Mouse (Mus musculus): ENCODE results near the gene Popdc2. TPM values are rescaled to one million over a fixed set of nuclear protein-coding genes. Genes with fewer than 3 reads are reported as not detected.

Gene Popdc2
- total RNA-seq (2014; rRNA removed; ENCODE audit: low replicate concordance) (982 and 1,104 TPM in 2 replicates), polyA plus RNA-seq (2015; fragmentation: Nextera tagmentation; extraction: Ambion mirVana) (564 and 675 TPM in 2 replicates)

GRCm38 (mm10) chr16:38361933-38362332, at the start of gene Popdc2:
Gene Popdc2 (plus strand): TSS chr16:38362209.
- peak; percentile 96 for DNase-seq (ENCODE audit: low spot score)
- no peaks in the 10 kb centered on the region for H3K9me3 ChIP-seq (replicated peaks; ENCODE audit: control insufficient read depth, low read length)
- peaks cover 25% of the 10 kb centered on the region for H3K4me1 ChIP-seq (ENCODE audit: control insufficient read depth, insufficient read depth)
- H3K27ac ChIP-seq (ENCODE audit: low read depth), result peak within 1 kb of the TSS; percentile 99
- H3K9ac ChIP-seq (replicated peaks; ENCODE audit: low read depth, low read length), result peak within 1 kb of the TSS; percentile 93
- H3K36me3 ChIP-seq (replicated peaks; ENCODE audit: control insufficient read depth, insufficient read depth, low read length), result peaks cover 10% of the 10 kb centered on the region
- peak within 1 kb of the TSS; percentile 77 for H3K4me3 ChIP-seq (ENCODE audit: low read depth, low read length)
- peak; percentile 89 for ATAC-seq (ENCODE audit: insufficient read depth, low read depth)
- peak within 1 kb of the TSS; percentile 72 for H3K4me2 ChIP-seq (ENCODE audit: low read depth, low read length)
- TF ChIP-seq EP300 (IDR thresholded peaks at IDR 0.05; ENCODE audit: low read depth), result peak; percentile 100
- TF ChIP-seq CTCF (IDR thresholded peaks at IDR 0.05; ENCODE audit: low read depth), result peak; percentile 11; the same call in 1 of the 2 replicates
- 9% methylated on average over 10 of the region's 10 CpGs for WGBS
- H3K27me3 ChIP-seq (ENCODE audit: control insufficient read depth, insufficient read depth, low read length), result no peaks in the 10 kb centered on the region

DNA sequence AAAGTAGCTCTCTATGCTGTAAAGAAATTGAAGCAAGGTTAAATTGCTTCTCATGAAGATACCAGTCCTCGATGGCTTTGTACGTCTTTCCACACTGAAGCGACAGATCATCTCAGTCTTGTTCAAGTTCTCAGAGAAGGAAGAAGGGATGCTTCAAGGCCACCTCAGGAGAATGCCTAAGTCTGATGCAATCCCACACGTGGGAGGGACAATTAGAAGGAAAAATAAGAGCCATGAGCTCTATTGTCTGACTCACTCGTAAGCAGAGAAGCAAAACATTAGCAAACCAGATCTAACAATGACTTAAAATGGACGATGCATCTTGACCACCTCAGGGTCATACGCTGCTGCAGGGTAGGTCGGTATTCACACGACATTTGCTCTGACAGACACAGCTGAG, 43.5 kb upstream of the Popdc2 start:
- no peak for ATAC-seq (ENCODE audit: insufficient read depth, low read depth)
- 71% methylated on average over 9 of the region's 9 CpGs for WGBS
- H3K4me3 ChIP-seq (ENCODE audit: low read depth, low read length), result no peak overlapping the region
- H3K4me2 ChIP-seq (ENCODE audit: low read depth, low read length), result no peak overlapping the region
- no peak overlapping the region for H3K9ac ChIP-seq (replicated peaks; ENCODE audit: low read depth, low read length)
- H3K9me3 ChIP-seq (replicated peaks; ENCODE audit: control insufficient read depth, low read length), result no peaks in the 10 kb centered on the region
- no peak for DNase-seq (ENCODE audit: low spot score)
- H3K4me1 ChIP-seq (ENCODE audit: control insufficient read depth, insufficient read depth), result no peaks in the 10 kb centered on the region
- TF ChIP-seq EP300 (IDR thresholded peaks at IDR 0.05; ENCODE audit: low read depth) (no peak), CTCF (IDR thresholded peaks at IDR 0.05; ENCODE audit: low read depth) (no peak)
- H3K27ac ChIP-seq (ENCODE audit: low read depth), result no peak overlapping the region
- no peaks in the 10 kb centered on the region for H3K27me3 ChIP-seq (ENCODE audit: control insufficient read depth, insufficient read depth, low read length)
- H3K36me3 ChIP-seq (replicated peaks; ENCODE audit: control insufficient read depth, insufficient read depth, low read length), result no peaks in the 10 kb centered on the region

DNA sequence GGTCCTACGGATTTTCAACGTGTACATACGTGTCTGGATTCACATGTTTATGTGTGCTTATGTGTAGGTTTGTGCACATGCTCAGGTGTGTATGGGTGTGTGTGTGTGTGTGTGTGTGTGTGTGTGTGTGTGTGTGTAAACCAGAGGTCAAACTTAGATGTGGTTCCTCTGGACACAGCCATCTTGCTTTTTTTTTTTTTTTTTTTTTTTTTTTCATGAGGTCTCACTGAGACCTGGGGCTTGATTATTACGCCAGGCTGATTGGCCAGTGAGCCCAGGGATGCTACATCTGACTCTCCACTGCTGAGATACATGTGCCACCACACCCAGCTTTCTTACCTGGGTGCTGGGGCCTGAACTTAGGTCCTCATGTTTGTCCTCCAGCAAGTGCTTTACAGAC, 42.9 kb upstream of the Popdc2 start:
- Histone ChIP-seq H3K36me3 (replicated peaks; ENCODE audit: control insufficient read depth, insufficient read depth, low read length) (no peaks in the 10 kb centered on the region), H3K27ac (ENCODE audit: low read depth) (no peak overlapping the region), H3K4me2 (ENCODE audit: low read depth, low read length) (no peak overlapping the region), H3K27me3 (ENCODE audit: control insufficient read depth, insufficient read depth, low read length) (no peaks in the 10 kb centered on the region), H3K4me3 (ENCODE audit: low read depth, low read length) (no peak overlapping the region), H3K4me1 (ENCODE audit: control insufficient read depth, insufficient read depth) (no peaks in the 10 kb centered on the region), H3K9me3 (replicated peaks; ENCODE audit: control insufficient read depth, low read length) (no peaks in the 10 kb centered on the region), H3K9ac (replicated peaks; ENCODE audit: low read depth, low read length) (no peak overlapping the region)
- ATAC-seq (ENCODE audit: insufficient read depth, low read depth), result no peak
- TF ChIP-seq CTCF (IDR thresholded peaks at IDR 0.05; ENCODE audit: low read depth) (no peak), EP300 (IDR thresholded peaks at IDR 0.05; ENCODE audit: low read depth) (no peak)
- 90% methylated on average over 4 of the region's 4 CpGs for WGBS
- DNase-seq (ENCODE audit: low spot score), result no peak

GRCm38 (mm10) chr16:38321452-38321935, 40.5 kb upstream of the Popdc2 start:
- ATAC-seq (ENCODE audit: insufficient read depth, low read depth) (no peak), DNase-seq (ENCODE audit: low spot score) (no peak)
- Histone ChIP-seq H3K4me3 (ENCODE audit: low read depth, low read length) (no peak overlapping the region), H3K27me3 (ENCODE audit: control insufficient read depth, insufficient read depth, low read length) (no peaks in the 10 kb centered on the region), H3K36me3 (replicated peaks; ENCODE audit: control insufficient read depth, insufficient read depth, low read length) (no peaks in the 10 kb centered on the region), H3K27ac (ENCODE audit: low read depth) (no peak overlapping the region), H3K9ac (replicated peaks; ENCODE audit: low read depth, low read length) (no peak overlapping the region), H3K4me1 (ENCODE audit: control insufficient read depth, insufficient read depth) (no peaks in the 10 kb centered on the region), H3K4me2 (ENCODE audit: low read depth, low read length) (peak overlapping the region; percentile 30; the same call in 1 of the 2 replicates), H3K9me3 (replicated peaks; ENCODE audit: control insufficient read depth, low read length) (no peaks in the 10 kb centered on the region)
- TF ChIP-seq CTCF (IDR thresholded peaks at IDR 0.05; ENCODE audit: low read depth), result peak; percentile 64
- no peak for TF ChIP-seq EP300 (IDR thresholded peaks at IDR 0.05; ENCODE audit: low read depth)
- WGBS, result 26% methylated on average over 17 of the region's 17 CpGs

- WGBS, result 83% methylated on average over 15 of the region's 15 CpGs
- TF ChIP-seq EP300 (IDR thresholded peaks at IDR 0.05; ENCODE audit: low read depth), result no peak
- TF ChIP-seq CTCF (IDR thresholded peaks at IDR 0.05; ENCODE audit: low read depth), result no peak
Observed at GRCm38 (mm10) chr16:38324311-38324710, 37.7 kb upstream of the Popdc2 start.

More at GRCm38 (mm10) chr16:38324311-38324710, 37.7 kb upstream of the Popdc2 start:
- Histone ChIP-seq H3K4me3 (ENCODE audit: low read depth, low read length) (no peak overlapping the region), H3K36me3 (replicated peaks; ENCODE audit: control insufficient read depth, insufficient read depth, low read length) (no peaks in the 10 kb centered on the region), H3K4me1 (ENCODE audit: control insufficient read depth, insufficient read depth) (no peaks in the 10 kb centered on the region), H3K27ac (ENCODE audit: low read depth) (no peak overlapping the region), H3K27me3 (ENCODE audit: control insufficient read depth, insufficient read depth, low read length) (no peaks in the 10 kb centered on the region), H3K4me2 (ENCODE audit: low read depth, low read length) (no peak overlapping the region), H3K9ac (replicated peaks; ENCODE audit: low read depth, low read length) (no peak overlapping the region), H3K9me3 (replicated peaks; ENCODE audit: control insufficient read depth, low read length) (no peaks in the 10 kb centered on the region)
- no peak for ATAC-seq (ENCODE audit: insufficient read depth, low read depth)
- no peak for DNase-seq (ENCODE audit: low spot score)

Measured in heart, postnatal 0 days (tissue).